Mouse (Mus musculus) frontal cortex, postnatal 36 days (tissue): ENCODE measurements around the gene Cbx5.

Experiments
- DNase-seq, 2 experiments: peaks; one replicate each; pipeline ENCODE4 v3.0.0; 2022; ENCODE audit warnings: low spot score in 2 of 2

The Cbx5 gene

DNA sequence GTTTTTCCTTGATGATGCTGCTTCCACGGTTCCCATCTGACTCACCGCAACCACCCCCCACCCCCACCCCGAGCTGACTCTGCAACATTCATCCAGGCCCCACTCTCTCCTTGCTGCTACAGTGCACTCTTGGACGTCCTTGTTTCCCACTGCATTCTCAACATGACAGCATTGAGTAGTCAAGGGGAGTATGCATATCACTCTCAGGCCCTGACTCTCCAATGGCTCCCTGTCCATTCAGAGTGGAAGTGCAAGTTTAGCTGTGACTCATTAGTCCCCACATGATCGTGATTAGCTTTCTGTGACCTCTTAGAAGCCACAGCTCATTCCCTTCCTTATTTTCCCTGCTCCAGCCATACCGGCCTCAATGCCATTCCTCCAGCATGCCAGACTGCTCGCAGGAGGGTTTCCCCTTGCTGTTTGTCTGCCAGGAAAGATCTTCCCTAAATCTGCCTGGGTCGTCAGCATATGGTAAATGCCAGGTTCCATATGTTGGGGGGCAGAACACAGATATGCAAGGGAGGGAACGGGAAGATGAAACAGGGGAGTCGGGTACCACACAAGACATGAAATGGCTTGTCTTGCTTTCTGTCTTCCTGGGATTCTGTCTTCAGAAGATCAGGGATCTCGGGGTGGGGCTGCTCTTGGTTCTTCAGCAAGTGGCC, 93.8 kb downstream of the Cbx5 start:
- DNase-seq, result no peak

DNA sequence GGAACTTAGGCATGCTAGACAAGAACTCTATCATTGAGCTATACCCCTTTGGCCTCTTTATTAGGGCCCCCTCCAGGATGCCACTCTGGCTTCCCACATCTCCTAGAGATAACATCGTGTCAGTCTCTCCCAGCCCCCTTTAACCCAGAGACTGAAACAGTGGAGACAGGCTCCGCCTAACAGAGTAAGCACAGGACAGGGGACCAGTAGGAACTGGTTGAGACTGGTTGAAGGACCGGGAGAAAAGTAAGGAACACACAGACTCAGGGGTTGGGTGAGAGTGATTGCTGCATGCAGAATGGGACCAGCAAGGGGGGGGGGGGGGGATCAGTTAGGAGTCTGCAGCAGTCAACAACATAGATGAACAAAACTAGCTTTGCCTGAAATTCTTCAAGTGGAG, 95.4 kb downstream of the Cbx5 start:
- no peak for DNase-seq
